Comparison of ENCODE assay signal across 20 mouse cellular contexts in the genomic region with DNA sequence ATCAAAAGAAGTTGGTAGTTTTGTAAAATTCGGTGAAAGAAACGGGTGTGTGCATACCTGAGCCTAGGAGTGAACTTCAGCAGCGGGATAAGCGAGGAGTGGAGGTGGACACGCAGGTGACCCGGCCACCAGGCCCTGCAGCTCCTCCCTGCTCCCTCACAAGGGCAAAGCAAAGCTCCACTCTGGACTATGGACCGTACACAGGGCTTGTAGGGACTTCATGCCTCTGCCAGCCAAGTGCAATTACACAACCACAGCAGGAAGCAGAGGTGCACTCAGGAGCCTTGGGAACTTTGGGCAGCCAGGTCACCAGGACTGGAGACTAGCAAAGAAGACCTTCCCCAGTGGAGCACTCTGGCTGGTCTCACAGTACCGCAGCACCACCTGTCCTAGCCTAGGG. TPM values are rescaled to one million over a fixed set of nuclear protein-coding genes. Genes with fewer than 3 reads are reported as not detected.
DNase-seq lines count a peak whose midpoint lies in the region; ATAC-seq lines count a peak whose summit lies in the region.
"Had no signal": no experiment of that assay in that cellular context is flagged by ENCODE, and none has a peak within 500 bp of the region (broad histone marks: within the 10 kb centered on the region; RNA-seq: fewer than 3 reads in every experiment).

No protein-coding gene starts in this region.

- intact Hi-C loops in left cerebral cortex, postnatal 4 days (cut with DNase I) = loop anchor here (2.0 kb wide), 1 partner anchor 59 kb away; no protein-coding TSS in a partner anchor

- DNase-seq in heart, adult 8-10 months (ENCODE audit: low spot score) = no peak
- peak; percentile 77 to 93 for DNase-seq in kidney, postnatal 36 days
- peak; percentile 30 to 65 for DNase-seq in lung, postnatal 4 days
- DNase-seq in left cerebral cortex, postnatal 4 days = no peak
- no peak for DNase-seq in cerebellum, adult 18-20 months
- DNase-seq: cerebellum, adult 2 months; gastrocnemius, postnatal 25 days; heart, postnatal 4 days; layer of hippocampus, adult 9-11 months; thymus, postnatal 36 days had no signal

- H3K36me3 ChIP-seq in heart, embryonic 13.5 days = no peaks in the 10 kb centered on the region
- no peaks in the 10 kb centered on the region for H3K36me3 ChIP-seq in intestine, embryonic 16.5 days (ENCODE audit: control insufficient read depth, insufficient read depth, low read length)
- H3K36me3 ChIP-seq: forebrain, embryonic 12.5 days had no signal

- peaks cover 85% of the 10 kb centered on the region for H3K27me3 ChIP-seq in heart, embryonic 13.5 days (replicated peaks)
- H3K27me3 ChIP-seq in intestine, embryonic 16.5 days (replicated peaks; ENCODE audit: control insufficient read depth, insufficient read depth, low read length) = no peaks in the 10 kb centered on the region
- H3K27me3 ChIP-seq: forebrain, embryonic 12.5 days; limb, embryonic 15.5 days; neural tube, embryonic 13.5 days; Patski had no signal

- ATAC-seq in heart, embryonic 13.5 days (ENCODE audit: extremely low read depth, insufficient number of reproducible peaks, low FRiP score, low TSS enrichment) = no peak
- peak; percentile 92 for ATAC-seq in intestine, embryonic 16.5 days
- no peak for ATAC-seq in erythroid progenitor cell, adult 5-6 weeks (replicated peaks; ENCODE audit: low FRiP score, poor library complexity, severe bottlenecking)
- ATAC-seq: Patski had no signal

- no peak overlapping the region for H3K9ac ChIP-seq in heart, embryonic 13.5 days
- H3K9ac ChIP-seq in intestine, embryonic 16.5 days (ENCODE audit: low read depth, low read length) = peak overlapping the region; percentile 18; the same call in 1 of the 2 replicates
- H3K9ac ChIP-seq: forebrain, embryonic 12.5 days; limb, embryonic 15.5 days; neural tube, embryonic 13.5 days had no signal

- H3K4me1 ChIP-seq in heart, embryonic 13.5 days = peaks cover 35% of the 10 kb centered on the region
- peaks cover 38% of the 10 kb centered on the region for H3K4me1 ChIP-seq in intestine, embryonic 16.5 days (ENCODE audit: control insufficient read depth, insufficient read depth, low read length)

- H3K9me3 ChIP-seq in heart, embryonic 13.5 days = no peaks in the 10 kb centered on the region
- H3K9me3 ChIP-seq in intestine, embryonic 16.5 days (ENCODE audit: control insufficient read depth, low read length) = no peaks in the 10 kb centered on the region
- H3K9me3 ChIP-seq: forebrain, embryonic 12.5 days; limb, embryonic 15.5 days; neural tube, embryonic 13.5 days had no signal

- H3K27ac ChIP-seq in heart, embryonic 13.5 days (replicated peaks) = no peak overlapping the region
- peak overlapping the region; percentile 83 for H3K27ac ChIP-seq in intestine, embryonic 16.5 days (ENCODE audit: low read length)
- H3K27ac ChIP-seq: forebrain, embryonic 12.5 days; limb, embryonic 15.5 days; neural tube, embryonic 13.5 days had no signal

- peak overlapping the region; percentile 56 for H3K4me2 ChIP-seq in heart, embryonic 13.5 days
- H3K4me2 ChIP-seq in intestine, embryonic 16.5 days (ENCODE audit: low read depth, low read length) = no peak overlapping the region
- H3K4me2 ChIP-seq: forebrain, embryonic 12.5 days; heart, embryonic 11.5 days; limb, embryonic 15.5 days; neural tube, embryonic 13.5 days had no signal

- 88% methylated on average over 8 of the region's 8 CpGs for WGBS in heart, embryonic 13.5 days
- 62% methylated on average over 8 of the region's 8 CpGs for WGBS in intestine, embryonic 16.5 days

- no peak overlapping the region for H3K4me3 ChIP-seq in heart, embryonic 13.5 days
- no peak overlapping the region for H3K4me3 ChIP-seq in intestine, embryonic 16.5 days (ENCODE audit: low read length)
- H3K4me3 ChIP-seq: forebrain, embryonic 12.5 days; limb, embryonic 15.5 days; neural tube, embryonic 13.5 days had no signal

RNA-seq across cellular contexts. Expression of a gene that starts 50.1 kb away (rescaled TPM):
- 3.4 and 4.1 TPM in 2 replicates for polyA plus RNA-seq in heart, embryonic 13.5 days (2015; fragmentation: Nextera tagmentation; extraction: Ambion mirVana)
- total RNA-seq in heart, adult 8-10 months (2022) = 10 to 100 TPM; 19.8 to 24.7 (median 21.0) TPM
- 5.1 and 6.0 TPM in 2 replicates for polyA plus RNA-seq in intestine, embryonic 16.5 days (2015; fragmentation: Nextera tagmentation; extraction: Ambion mirVana)
- 10 to 100 TPM; 30.1 to 31.6 TPM for total RNA-seq in left cerebral cortex, postnatal 4 days (2021)
- total RNA-seq in erythroid progenitor cell, adult 5-6 weeks (2015; ENCODE audit: low replicate concordance) = 23.8 and 31.9 TPM in 2 replicates
- 22.8 and 29.1 TPM in 2 replicates for total RNA-seq in erythroid progenitor cell, adult 5-6 weeks (2017; ENCODE audit: low replicate concordance)

RNA-seq across cellular contexts. Expression of a gene that starts 57.8 kb away (rescaled TPM):
- polyA plus RNA-seq in heart, embryonic 13.5 days (2015; fragmentation: Nextera tagmentation; extraction: Ambion mirVana) = 0.19 and 0.51 TPM in 2 replicates
- total RNA-seq in heart, adult 8-10 months (2022) = under 1 TPM in 1 of 4 experiments, not detected in 3; 0.13 TPM
- 0.20 and 0.23 TPM in 2 replicates for polyA plus RNA-seq in intestine, embryonic 16.5 days (2015; fragmentation: Nextera tagmentation; extraction: Ambion mirVana)
- total RNA-seq in left cerebral cortex, postnatal 4 days (2021) = 1 to 10 TPM in 1 of 2 experiments, under 1 TPM in 1; 0.70 to 1.1 TPM
- total RNA-seq in erythroid progenitor cell, adult 5-6 weeks (2015; ENCODE audit: low replicate concordance) = not detected in 2 replicates
- total RNA-seq in erythroid progenitor cell, adult 5-6 weeks (2017; ENCODE audit: low replicate concordance) = not detected in 2 replicates
- total RNA-seq: megakaryocyte-erythroid progenitor cell, adult 5-6 weeks; monocyte, adult 5-6 weeks had no signal

Comparison
In these comparisons a context has a peak if more than half of its experiments do, and no peak if none do; other contexts are left out.
1. DNase-seq: peak in kidney, postnatal 36 days (2 of 2) and lung, postnatal 4 days (2 of 2); none in heart, adult 8-10 months (single experiment), left cerebral cortex, postnatal 4 days (single experiment) and cerebellum, adult 18-20 months (0 of 2).